Mouse (Mus musculus): ENCODE results near the gene Hemk1.

DNA sequence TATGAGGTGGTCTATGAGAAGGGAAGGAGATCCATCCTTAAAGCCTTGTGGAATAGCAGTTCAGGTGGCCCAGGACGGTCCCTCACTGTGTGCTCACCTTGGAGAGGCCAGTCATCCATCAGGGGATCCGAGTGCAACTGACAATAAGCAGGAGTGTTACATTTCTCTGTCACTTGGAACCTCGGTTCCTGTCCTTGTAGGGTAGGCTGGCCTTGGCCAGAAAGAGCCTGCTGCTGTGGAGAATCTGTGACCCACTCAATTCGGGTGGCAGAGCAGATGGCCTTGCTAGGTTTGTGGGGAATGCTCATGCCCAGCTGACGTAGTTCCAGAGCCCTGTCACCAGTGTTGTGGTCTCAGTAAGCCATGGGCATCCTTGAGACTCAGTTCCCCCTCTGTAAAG lies 28.6 kb downstream of the Hemk1 start:
- TF ChIP-seq POLR2A (IDR thresholded peaks at IDR 0.05; ENCODE audit: borderline replicate concordance, control insufficient read depth, low read depth, low read length) (no peak), CTCF (IDR thresholded peaks at IDR 0.05; ENCODE audit: control insufficient read depth, insufficient read depth, low read length) (no peak)

All from bone marrow, adult 2 months (tissue).